Mouse (Mus musculus): ENCODE data around the gene Lix1.

GRCm38 (mm10) chr17:17403578-17404112, 1.2 kb downstream of the Lix1 start:
- no peak for TF ChIP-seq CTCF (IDR thresholded peaks at IDR 0.05; ENCODE audit: low read depth, low read length)
- no peak for TF ChIP-seq POLR2A (IDR thresholded peaks at IDR 0.05; ENCODE audit: extremely low read depth, insufficient read depth, low read length)
